Mouse (Mus musculus) embryonic facial prominence, embryonic 14.5 days (tissue): ENCODE measurements around the gene Trpv4. TPM values are rescaled to one million over a fixed set of nuclear protein-coding genes. Genes with fewer than 3 reads are reported as not detected.

Source experiments
- ATAC-seq: fragments of 200-750 bp; cut with Nextera tagmentation; 2 replicates; pipeline ENCODE4 v1.8.0; 2017; ENCODE audit warnings: low read depth, moderate number of reproducible peaks, moderate TSS enrichment
- DNase-seq: peaks from one replicate; pipeline ENCODE4 v3.0.0-alpha.2; 2015; ENCODE audit warnings: low spot score
- H3K27ac ChIP-seq: fragments of 300-500 bp; sonication (generic); replicated peaks from 2 replicates; pipeline ENCODE4 v1.5.1; 2014; ENCODE audit warnings: low read depth, mild to moderate bottlenecking, low read length, moderate library complexity
- H3K27me3 ChIP-seq: fragments of 300-500 bp; sonication (generic); replicated peaks from 2 replicates; pipeline ENCODE4 v1.6.1; 2014; ENCODE audit warnings: low read length; ENCODE audit not compliant: control insufficient read depth, insufficient read depth
- H3K36me3 ChIP-seq: fragments of 300-500 bp; sonication (generic); 2 replicates; pipeline ENCODE4 v1.6.1; 2014; ENCODE audit warnings: low read length, mixed read lengths; ENCODE audit not compliant: control insufficient read depth, insufficient read depth
- H3K4me1 ChIP-seq: fragments of 300-500 bp; sonication (generic); 2 replicates; pipeline ENCODE4 v1.6.1; 2014; ENCODE audit warnings: antibody characterized with exemption, low read length; ENCODE audit not compliant: control insufficient read depth, insufficient read depth
- H3K4me2 ChIP-seq: fragments of 300-500 bp; sonication (generic); 2 replicates; pipeline ENCODE4 v1.6.1; 2014; ENCODE audit warnings: low read depth, mild to moderate bottlenecking, low read length, moderate library complexity, mixed read lengths
- H3K4me3 ChIP-seq: fragments of 300-500 bp; sonication (generic); 2 replicates; pipeline ENCODE4 v1.5.1; 2014; ENCODE audit warnings: low read depth, mild to moderate bottlenecking, low read length
- H3K9ac ChIP-seq: fragments of 300-500 bp; sonication (generic); 2 replicates; pipeline ENCODE4 v1.6.1; 2014; ENCODE audit warnings: low read depth, mild to moderate bottlenecking, low read length, moderate library complexity, mixed read lengths
- H3K9me3 ChIP-seq: fragments of 300-500 bp; sonication (generic); 2 replicates; pipeline ENCODE4 v1.6.1; 2016; ENCODE audit warnings: low read length; ENCODE audit not compliant: control insufficient read depth
- WGBS: fragments of 180-500 bp; shearing (Covaris S2); extraction: QIAGEN DNeasy Blood & Tissue Kit; methylation state at CpG from one replicate; pipeline ENCODE4 v1.1.7; 2014; 5-methylcytosine and 5-hydroxymethylcytosine counted together
- polyA plus RNA-seq: library from polyadenylated mRNA; unstranded; fragments of >200 nt; fragmentation: Nextera tagmentation; extraction: Ambion mirVana; gene quantifications from 2 replicates; pipeline ENCODE4 v1.2.1, GENCODE M21; 2014

Gene Trpv4
- polyA plus RNA-seq, 1 experiment from 2014 or later, result 11.9 TPM

- peaks cover 18% of the 10 kb centered on the region for H3K36me3 ChIP-seq
- no peak for DNase-seq
- peaks cover 15% of the 10 kb centered on the region; the same call in 1 of the 2 replicates for H3K4me1 ChIP-seq
- no peaks in the 10 kb centered on the region for H3K9me3 ChIP-seq
- no peak overlapping the region for H3K4me3 ChIP-seq
- H3K4me2 ChIP-seq, result no peak overlapping the region
- peak; percentile 24; the same call in 1 of the 2 replicates for ATAC-seq
- H3K27ac ChIP-seq, result no peak overlapping the region
- no peak overlapping the region for H3K9ac ChIP-seq
- H3K27me3 ChIP-seq, result no peaks in the 10 kb centered on the region
- WGBS, result 64% methylated on average over 17 of the region's 17 CpGs
These were observed 21.8 kb upstream of the Trpv4 start for GRCm38 (mm10) chr5:114679841-114680591.

GRCm38 (mm10) chr5:114674594-114674993 lies 16.4 kb upstream of the Trpv4 start:
- Histone ChIP-seq H3K27me3 (no peaks in the 10 kb centered on the region), H3K4me2 (no peak overlapping the region), H3K36me3 (peaks cover 47% of the 10 kb centered on the region), H3K4me1 (no peaks in the 10 kb centered on the region), H3K9me3 (no peaks in the 10 kb centered on the region), H3K4me3 (no peak overlapping the region), H3K9ac (no peak overlapping the region), H3K27ac (no peak overlapping the region)
- ATAC-seq, result no peak
- WGBS, result 90% methylated on average over 8 of the region's 8 CpGs
- DNase-seq, result no peak

DNA sequence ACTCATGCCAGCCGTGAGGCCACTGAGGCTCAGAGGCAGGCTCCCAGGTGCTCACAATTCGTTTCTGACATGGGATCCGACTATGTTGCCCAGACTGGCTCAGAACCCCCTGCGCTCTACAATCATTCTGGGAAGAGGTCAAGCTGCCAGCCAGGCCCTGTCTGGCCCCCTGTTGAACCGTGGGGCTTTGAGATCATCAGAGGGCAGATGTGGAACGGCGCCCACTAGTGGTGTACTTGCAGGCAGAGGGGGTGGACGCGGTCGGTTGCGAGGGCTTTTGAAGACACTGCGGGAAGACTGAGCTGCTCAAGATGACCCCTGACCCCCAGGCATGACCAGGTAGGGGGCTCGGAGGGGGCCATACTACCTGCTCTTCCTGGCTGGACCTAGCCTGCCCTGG lies 14.9 kb upstream of the Trpv4 start:
- H3K36me3 ChIP-seq, result peaks cover 50% of the 10 kb centered on the region
- H3K27ac ChIP-seq, result no peak overlapping the region
- H3K4me1 ChIP-seq, result no peaks in the 10 kb centered on the region
- no peak overlapping the region for H3K9ac ChIP-seq
- 78% methylated on average over 13 of the region's 13 CpGs for WGBS
- no peak overlapping the region for H3K4me2 ChIP-seq
- no peaks in the 10 kb centered on the region for H3K9me3 ChIP-seq
- DNase-seq (no peak), ATAC-seq (no peak)
- no peaks in the 10 kb centered on the region for H3K27me3 ChIP-seq
- H3K4me3 ChIP-seq, result no peak overlapping the region

- Histone ChIP-seq H3K27me3 (no peaks in the 10 kb centered on the region), H3K9me3 (no peaks in the 10 kb centered on the region), H3K4me1 (peaks cover 9% of the 10 kb centered on the region; the same call in 1 of the 2 replicates), H3K9ac (no peak overlapping the region), H3K4me3 (no peak overlapping the region), H3K36me3 (peaks cover 25% of the 10 kb centered on the region; the same call in 1 of the 2 replicates), H3K4me2 (no peak overlapping the region), H3K27ac (no peak overlapping the region)
- DNase-seq (no peak), ATAC-seq (no peak)
- WGBS, result 86% methylated on average over 5 of the region's 5 CpGs
These were observed 10.8 kb upstream of the Trpv4 start for GRCm38 (mm10) chr5:114669014-114669413.

GRCm38 (mm10) chr5:114667228-114667856 lies 9.1 kb upstream of the Trpv4 start:
- peak; percentile 78 for ATAC-seq
- H3K27ac ChIP-seq, result peak overlapping the region; percentile 75

GRCm38 (mm10) chr5:114666659-114667058 lies 8.4 kb upstream of the Trpv4 start:
- no peak for ATAC-seq
- 0 out of 2 replicates have a peak, but pooled peaks cover 11% of the 10 kb centered on the region for H3K36me3 ChIP-seq
- no peak for DNase-seq
- no peak overlapping the region for H3K27ac ChIP-seq
- H3K4me1 ChIP-seq, result peaks cover 9% of the 10 kb centered on the region; the same call in 1 of the 2 replicates
- no peaks in the 10 kb centered on the region for H3K9me3 ChIP-seq
- no peak overlapping the region for H3K4me3 ChIP-seq
- H3K4me2 ChIP-seq, result no peak overlapping the region
- H3K9ac ChIP-seq, result no peak overlapping the region
- WGBS, result 83% methylated on average over 1 of the region's 1 CpGs
- no peaks in the 10 kb centered on the region for H3K27me3 ChIP-seq

More at GRCm38 (mm10) chr5:114667228-114667856, 9.1 kb upstream of the Trpv4 start:
- Histone ChIP-seq H3K4me3 (peak overlapping the region; percentile 34), H3K9ac (peak overlapping the region; percentile 35; the same call in 1 of the 2 replicates), H3K27me3 (no peaks in the 10 kb centered on the region), H3K4me1 (peaks cover 9% of the 10 kb centered on the region; the same call in 1 of the 2 replicates), H3K4me2 (peak overlapping the region; percentile 58), H3K9me3 (no peaks in the 10 kb centered on the region), H3K36me3 (0 out of 2 replicates have a peak, but pooled peaks cover 11% of the 10 kb centered on the region)
- 5% methylated on average over 36 of the region's 36 CpGs for WGBS
- peak; percentile 96 for DNase-seq

DNA sequence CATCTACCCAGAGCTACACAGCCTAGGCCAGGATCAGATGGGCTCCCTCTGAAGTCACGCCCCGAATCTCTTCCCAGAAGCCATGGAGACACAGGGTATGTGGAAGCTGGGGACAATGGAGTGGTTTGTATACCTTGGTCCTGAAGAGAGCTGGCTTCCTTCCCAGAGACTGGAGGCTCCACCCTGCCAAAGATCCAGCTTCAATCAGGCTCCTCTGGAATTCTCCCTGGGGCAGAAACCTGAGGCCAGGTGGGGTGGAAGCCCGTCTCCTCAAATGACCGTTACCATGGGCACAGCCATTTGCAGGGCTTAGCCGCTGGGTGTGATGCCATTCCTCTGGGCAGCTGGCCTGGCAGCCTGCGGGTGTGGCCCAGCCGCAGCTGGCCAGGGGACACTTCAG lies 6.5 kb upstream of the Trpv4 start:
- Histone ChIP-seq H3K4me2 (no peak overlapping the region), H3K9me3 (no peaks in the 10 kb centered on the region), H3K36me3 (0 out of 2 replicates have a peak, but pooled peaks cover 3% of the 10 kb centered on the region), H3K27me3 (no peaks in the 10 kb centered on the region), H3K9ac (no peak overlapping the region), H3K27ac (peak overlapping the region; percentile 67), H3K4me1 (peaks cover 9% of the 10 kb centered on the region; the same call in 1 of the 2 replicates), H3K4me3 (no peak overlapping the region)
- peak; percentile 89 for ATAC-seq
- 38% methylated on average over 7 of the region's 7 CpGs for WGBS
- DNase-seq, result peak; percentile 91

GRCm38 (mm10) chr5:114664139-114664538 lies 5.9 kb upstream of the Trpv4 start:
- no peaks in the 10 kb centered on the region for H3K27me3 ChIP-seq
- 72% methylated on average over 4 of the region's 4 CpGs for WGBS
- ATAC-seq, result no peak
- H3K36me3 ChIP-seq, result no peaks in the 10 kb centered on the region
- H3K4me1 ChIP-seq, result peaks cover 9% of the 10 kb centered on the region; the same call in 1 of the 2 replicates
- H3K4me2 ChIP-seq, result no peak overlapping the region
- no peak overlapping the region for H3K27ac ChIP-seq
- no peaks in the 10 kb centered on the region for H3K9me3 ChIP-seq
- H3K4me3 ChIP-seq, result no peak overlapping the region
- DNase-seq, result no peak
- no peak overlapping the region for H3K9ac ChIP-seq
